Mouse (Mus musculus) MEL (cell line): ENCODE measurements around the gene Hsf4. TPM values are rescaled to one million over a fixed set of nuclear protein-coding genes. Genes with fewer than 3 reads are reported as not detected.

ENCODE experiments used
- DNase-seq: peaks from one replicate; pipeline ENCODE4 v3.0.0; 2011; ENCODE audit warnings: low read depth, low spot score
- H3K27ac ChIP-seq: 2 replicates; pipeline ENCODE4 v1.5.1; 2012; ENCODE audit warnings: low read depth, mild to moderate bottlenecking, control low read depth, low read length, moderate library complexity; ENCODE audit not compliant: control insufficient read depth
- H3K27me3 ChIP-seq, 2 experiments: fragments of 150-350 bp in 1 of 2; sonication (generic) in 1 of 2; 2 replicates each; pipeline ENCODE4 v1.6.1; 2012; ENCODE audit warnings: low read length in 2 of 2, mild to moderate bottlenecking in 2 of 2, improper control_type of control experiment in 1 of 2, moderate library complexity in 1 of 2; ENCODE audit not compliant: insufficient read depth in 2 of 2, control insufficient read depth in 1 of 2
- H3K36me3 ChIP-seq, 2 experiments: 2 replicates each; pipeline ENCODE4 v1.6.1; 2012 to 2014; ENCODE audit warnings: low read length in 2 of 2, improper control_type of control experiment in 1 of 2, inconsistent platforms in 1 of 2, mild to moderate bottlenecking in 1 of 2; ENCODE audit not compliant: insufficient read depth in 2 of 2, control insufficient read depth in 1 of 2
- H3K4me1 ChIP-seq, 2 experiments: fragments of 150-350 bp in 1 of 2; sonication (generic) in 1 of 2; 2 replicates each; pipeline ENCODE4 v1.6.1; 2012; ENCODE audit warnings: low read length in 2 of 2, improper control_type of control experiment in 1 of 2, mild to moderate bottlenecking in 1 of 2; ENCODE audit not compliant: insufficient read depth in 2 of 2, control insufficient read depth in 1 of 2
- H3K4me3 ChIP-seq, 2 experiments: fragments of 150-350 bp in 1 of 2; sonication (generic) in 1 of 2; 2 replicates each; pipeline ENCODE4 v1.5.1; 2012; ENCODE audit warnings: low read depth in 2 of 2, low read length in 2 of 2, mild to moderate bottlenecking in 2 of 2, moderate library complexity in 2 of 2, control low read depth in 1 of 2, improper control_type of control experiment in 1 of 2; ENCODE audit not compliant: control insufficient read depth in 1 of 2, insufficient read depth in 1 of 2
- H3K79me2 ChIP-seq: 2 replicates; pipeline ENCODE4 v1.6.1; 2012; ENCODE audit warnings: mild to moderate bottlenecking, low read length, moderate library complexity; ENCODE audit not compliant: control insufficient read depth, poor library complexity, insufficient read depth
- H3K9ac ChIP-seq: 2 replicates; pipeline ENCODE4 v1.6.1; 2012; ENCODE audit warnings: low read depth, mild to moderate bottlenecking, control low read depth, low read length, moderate library complexity; ENCODE audit not compliant: control insufficient read depth, poor library complexity, severe bottlenecking
- H3K9me3 ChIP-seq: fragments of 150-350 bp; sonication (generic); replicated peaks from 2 replicates; pipeline ENCODE4 v1.6.1; 2012; ENCODE audit warnings: mild to moderate bottlenecking, low read length, improper control_type of control experiment, moderate library complexity; ENCODE audit not compliant: insufficient read depth
- BHLHE40 ChIP-seq: IDR thresholded peaks from 2 replicates; pipeline ENCODE4 v1.6.1; 2012; ENCODE audit warnings: low read depth, mild to moderate bottlenecking, inconsistent platforms, low read length, improper control_type of control experiment, borderline replicate concordance
- CHD1 ChIP-seq: IDR thresholded peaks from 2 replicates; pipeline ENCODE4 v1.6.1; 2012; ENCODE audit warnings: low read depth, mild to moderate bottlenecking, inconsistent platforms, low read length, improper control_type of control experiment
- CHD2 ChIP-seq: IDR thresholded peaks from 2 replicates; pipeline ENCODE4 v1.6.1; 2011; ENCODE audit warnings: low read length, improper control_type of control experiment
- CTCF ChIP-seq, 3 experiments: IDR thresholded peaks in 2 of 3; conservative IDR thresholded peaks in 1 of 3; 2 replicates each; pipeline ENCODE4 v1.5.1; 2011 to 2012; ENCODE audit warnings: low read length in 3 of 3, low read depth in 2 of 3, mild to moderate bottlenecking in 2 of 3, improper control_type of control experiment in 1 of 3, inconsistent platforms in 1 of 3, mixed read lengths in 1 of 3, moderate library complexity in 1 of 3; ENCODE audit not compliant: control insufficient read depth in 1 of 3, insufficient read depth in 1 of 3, poor library complexity in 1 of 3, severe bottlenecking in 1 of 3
- E2F4 ChIP-seq: IDR thresholded peaks from 2 replicates; pipeline ENCODE4 v1.6.1; 2011; ENCODE audit warnings: low read depth, low read length, improper control_type of control experiment, borderline replicate concordance
- ELF1 ChIP-seq: IDR thresholded peaks from 2 replicates; pipeline ENCODE4 v1.6.1; 2014; ENCODE audit warnings: low read depth, mild to moderate bottlenecking, inconsistent platforms, low read length, improper control_type of control experiment, moderate library complexity
- EP300 ChIP-seq, 2 experiments: IDR thresholded peaks; 2 replicates each; pipeline ENCODE4 v1.6.1; 2011; ENCODE audit warnings: improper control_type of control experiment in 2 of 2, low read length in 2 of 2, low read depth in 1 of 2, mild to moderate bottlenecking in 1 of 2
- GABPA ChIP-seq: IDR thresholded peaks from 2 replicates; pipeline ENCODE4 v1.6.1; 2012; ENCODE audit warnings: low read depth, mild to moderate bottlenecking, inconsistent platforms, low read length, improper control_type of control experiment, moderate library complexity
- HCFC1 ChIP-seq: IDR thresholded peaks from 2 replicates; pipeline ENCODE4 v1.6.1; 2012; ENCODE audit warnings: low read depth, mild to moderate bottlenecking, inconsistent platforms, low read length, improper control_type of control experiment, moderate library complexity
- JUND ChIP-seq: IDR thresholded peaks from 2 replicates; pipeline ENCODE4 v1.6.1; 2011; ENCODE audit warnings: low read depth, mild to moderate bottlenecking, improper control_type of control experiment, low read length
- KAT2A ChIP-seq: conservative IDR thresholded peaks from 2 replicates; pipeline ENCODE4 v1.6.1; 2012; ENCODE audit warnings: low read depth, low read length, improper control_type of control experiment, inconsistent platforms
- MAFK ChIP-seq: IDR thresholded peaks from 2 replicates; pipeline ENCODE4 v1.6.1; 2011; ENCODE audit warnings: low read depth, mild to moderate bottlenecking, low read length, improper control_type of control experiment, borderline replicate concordance
- MAX ChIP-seq: IDR thresholded peaks from 2 replicates; pipeline ENCODE4 v1.6.1; 2011; ENCODE audit warnings: low read length, improper control_type of control experiment
- MAZ ChIP-seq: IDR thresholded peaks from 2 replicates; pipeline ENCODE4 v1.6.1; 2012; ENCODE audit warnings: low read depth, mild to moderate bottlenecking, inconsistent platforms, low read length, improper control_type of control experiment
- MEF2A ChIP-seq: IDR thresholded peaks from 2 replicates; pipeline ENCODE4 v1.6.1; 2014; ENCODE audit warnings: low read depth, mild to moderate bottlenecking, inconsistent platforms, low read length, improper control_type of control experiment; ENCODE audit not compliant: poor library complexity, insufficient replicate concordance, severe bottlenecking; ENCODE audit errors: extremely low read depth
- MXI1 ChIP-seq: IDR thresholded peaks from 2 replicates; pipeline ENCODE4 v1.6.1; 2011; ENCODE audit warnings: mild to moderate bottlenecking, low read depth, low read length, improper control_type of control experiment
- MYB ChIP-seq: IDR thresholded peaks from 2 replicates; pipeline ENCODE4 v1.6.1; 2011; ENCODE audit warnings: mild to moderate bottlenecking, low read depth, low read length, improper control_type of control experiment
- NRF1 ChIP-seq: IDR thresholded peaks from 2 replicates; pipeline ENCODE4 v1.6.1; 2014; ENCODE audit warnings: low read depth, mild to moderate bottlenecking, inconsistent platforms, low read length, improper control_type of control experiment, moderate library complexity; ENCODE audit not compliant: poor library complexity, insufficient read depth, severe bottlenecking
- POLR2A ChIP-seq, 2 experiments: IDR thresholded peaks; 2 replicates each; pipeline ENCODE4 v1.6.1; 2011 to 2012; ENCODE audit warnings: low read length in 2 of 2, mild to moderate bottlenecking in 2 of 2, control low read depth in 1 of 2, improper control_type of control experiment in 1 of 2, low read depth in 1 of 2, moderate library complexity in 1 of 2; ENCODE audit not compliant: control insufficient read depth in 1 of 2, insufficient read depth in 1 of 2, poor library complexity in 1 of 2
- POLR2AphosphoS2 ChIP-seq: IDR thresholded peaks from 2 replicates; pipeline ENCODE4 v1.6.1; 2011; ENCODE audit warnings: low read length, improper control_type of control experiment
- POLR2AphosphoS5 ChIP-seq: IDR thresholded peaks from 2 replicates; pipeline ENCODE4 v1.6.1; 2012; ENCODE audit warnings: low read depth, borderline replicate concordance, mild to moderate bottlenecking, inconsistent platforms, low read length, moderate library complexity, mixed read lengths
- RAD21 ChIP-seq: IDR thresholded peaks from 2 replicates; pipeline ENCODE4 v1.6.1; 2011; ENCODE audit warnings: mild to moderate bottlenecking, low read depth, low read length, improper control_type of control experiment
- RCOR1 ChIP-seq: IDR thresholded peaks from 2 replicates; pipeline ENCODE4 v1.6.1; 2012; ENCODE audit warnings: low read depth, mild to moderate bottlenecking, inconsistent platforms, low read length, improper control_type of control experiment
- SIN3A ChIP-seq: IDR thresholded peaks from 2 replicates; pipeline ENCODE4 v1.6.1; 2012; ENCODE audit warnings: low read length, improper control_type of control experiment, inconsistent platforms
- SMC3 ChIP-seq: IDR thresholded peaks from 2 replicates; pipeline ENCODE4 v1.6.1; 2011; ENCODE audit warnings: low read depth, low read length, improper control_type of control experiment
- TAL1 ChIP-seq: IDR thresholded peaks from 2 replicates; pipeline ENCODE4 v1.6.1; 2012; ENCODE audit warnings: mild to moderate bottlenecking, inconsistent platforms, low read length, moderate library complexity, mixed read lengths
- TBP ChIP-seq: IDR thresholded peaks from 2 replicates; pipeline ENCODE4 v1.8.0; 2011; ENCODE audit warnings: low read depth, low read length, improper control_type of control experiment
- TCF12 ChIP-seq: IDR thresholded peaks from 2 replicates; pipeline ENCODE4 v1.6.1; 2014; ENCODE audit warnings: low read depth, mild to moderate bottlenecking, inconsistent platforms, low read length, improper control_type of control experiment, moderate library complexity
- UBTF ChIP-seq: IDR thresholded peaks from 2 replicates; pipeline ENCODE4 v1.6.1; 2012; ENCODE audit warnings: low read depth, mild to moderate bottlenecking, inconsistent platforms, low read length, improper control_type of control experiment, moderate library complexity, borderline replicate concordance; ENCODE audit not compliant: insufficient read depth
- USF1 ChIP-seq: IDR thresholded peaks from 2 replicates; pipeline ENCODE4 v1.6.1; 2014; ENCODE audit warnings: low read depth, mild to moderate bottlenecking, inconsistent platforms, low read length, improper control_type of control experiment, moderate library complexity
- USF2 ChIP-seq, 2 experiments: IDR thresholded peaks; 2 replicates each; pipeline ENCODE4 v1.6.1; 2011 to 2012; ENCODE audit warnings: improper control_type of control experiment in 2 of 2, low read length in 2 of 2, borderline replicate concordance in 1 of 2, inconsistent platforms in 1 of 2, low read depth in 1 of 2, mild to moderate bottlenecking in 1 of 2; ENCODE audit not compliant: insufficient read depth in 1 of 2
- ZC3H11A ChIP-seq: IDR thresholded peaks from 2 replicates; pipeline ENCODE4 v1.6.1; 2012; ENCODE audit warnings: low read depth, mild to moderate bottlenecking, inconsistent platforms, low read length, improper control_type of control experiment
- ZKSCAN1 ChIP-seq: IDR thresholded peaks from 2 replicates; pipeline ENCODE4 v1.6.1; 2012; ENCODE audit warnings: low read depth, mild to moderate bottlenecking, inconsistent platforms, low read length, improper control_type of control experiment, moderate library complexity
- ZMIZ1 ChIP-seq: IDR thresholded peaks from 2 replicates; pipeline ENCODE4 v1.6.1; 2012; ENCODE audit warnings: low read depth, mild to moderate bottlenecking, inconsistent platforms, low read length, improper control_type of control experiment, moderate library complexity
- ZNF384 ChIP-seq: IDR thresholded peaks from 2 replicates; pipeline ENCODE4 v1.6.1; 2012; ENCODE audit warnings: low read depth, mild to moderate bottlenecking, inconsistent platforms, low read length, improper control_type of control experiment
- polyA plus RNA-seq, 2 experiments: library from polyadenylated mRNA; stranded (reverse) in 1 of 2; unstranded in 1 of 2; fragments of >175 nt in 1 of 2; fragments of >200 nt in 1 of 2; gene quantifications; 2 replicates each; pipeline versions ENCODE4 v1.2.1 to v1.2.4; 2012; ENCODE audit warnings: low replicate concordance in 2 of 2, low read depth in 1 of 2; ENCODE audit not compliant: insufficient read length in 2 of 2, insufficient read depth in 1 of 2, missing spikeins in 1 of 2
- total RNA-seq: library from RNA; depleted of rRNA; stranded (reverse); fragments of 300-350 nt; gene quantifications from 2 replicates; pipeline ENCODE4 v1.2.3, GENCODE M21; 2012

Gene Hsf4
- total and polyA plus RNA-seq, 3 experiments = 1.7 to 7.1 TPM; not detected in 1

GRCm38 (mm10) chr8:105288958-105289732 lies 19.5 kb downstream of the Hsf4 start:
- DNase-seq = peak; percentile 99
- Histone ChIP-seq H3K4me1 (peaks cover 4 to 13% of the 10 kb centered on the region in 2 experiments; a peak in 3 of 4 replicates), H3K9me3 (no peaks in the 10 kb centered on the region), H3K4me3 (peak overlapping the region; percentile 74 to 86), H3K27me3 (no peaks in the 10 kb centered on the region), H3K79me2 (peaks cover 3% of the 10 kb centered on the region), H3K9ac (peak overlapping the region; percentile 76), H3K27ac (peak overlapping the region; percentile 82), H3K36me3 (no peaks in the 10 kb centered on the region; a peak in 1 of 4 replicates)
- no peak for TF ChIP-seq RAD21
- TF ChIP-seq KAT2A = no peak; the same call in 1 of the 2 replicates
- peak; percentile 67 for TF ChIP-seq NRF1
- TF ChIP-seq USF1 = peak; percentile 51
- no peak for TF ChIP-seq RCOR1
- peak; percentile 78 for TF ChIP-seq SIN3A
- 0 out of 6 replicates have a peak, but pooled peaks of 1 of the 3 experiments have one; percentile 7 for TF ChIP-seq CTCF (IDR thresholded peaks at IDR 0.05 in 2 of 3, conservative IDR thresholded peaks at IDR 0.05 in 1 of 3; ENCODE audit: control insufficient read depth in 1 of 3, insufficient read depth in 1 of 3, low read depth in 2 of 3, low read length in 3 of 3, poor library complexity in 1 of 3, severe bottlenecking in 1 of 3)
- TF ChIP-seq MAZ = no peak; the same call in 1 of the 2 replicates
- TF ChIP-seq E2F4 = 0 out of 2 replicates have a peak, but pooled peaks have one; percentile 15
- no peak for TF ChIP-seq USF2 (IDR thresholded peaks at IDR 0.05; ENCODE audit: borderline replicate concordance in 1 of 2, insufficient read depth in 1 of 2, low read depth in 1 of 2, low read length in 2 of 2)
- TF ChIP-seq JUND = no peak
- TF ChIP-seq POLR2AphosphoS5 = no peak
- no peak for TF ChIP-seq ZC3H11A
- no peak for TF ChIP-seq SMC3
- peak; percentile 68 for TF ChIP-seq TCF12
- 0 out of 2 replicates have a peak, but pooled peaks have one; percentile 6 for TF ChIP-seq CHD2
- no peak for TF ChIP-seq MYB
- no peak for TF ChIP-seq CHD1
- TF ChIP-seq ZKSCAN1 = no peak
- no peak for TF ChIP-seq ZNF384
- peak; percentile 79 for TF ChIP-seq POLR2AphosphoS2
- no peak for TF ChIP-seq MAFK
- no peak for TF ChIP-seq MEF2A
- TF ChIP-seq POLR2A (IDR thresholded peaks at IDR 0.05; ENCODE audit: control insufficient read depth in 1 of 2, insufficient read depth in 1 of 2, low read depth in 1 of 2, low read length in 2 of 2, poor library complexity in 1 of 2) = peak; percentile 81 to 88
- no peak for TF ChIP-seq UBTF
- peak; percentile 25; the same call in 1 of the 2 replicates for TF ChIP-seq MAX
- TF ChIP-seq BHLHE40 = peak; percentile 34; the same call in 1 of the 2 replicates
- TF ChIP-seq ZMIZ1 = peak; percentile 75
- TF ChIP-seq EP300 (IDR thresholded peaks at IDR 0.05; ENCODE audit: low read depth in 1 of 2, low read length in 2 of 2) = no peak
- no peak for TF ChIP-seq GABPA
- TF ChIP-seq TAL1 = no peak
- peak; percentile 67 for TF ChIP-seq MXI1
- peak; percentile 95 for TF ChIP-seq TBP
- TF ChIP-seq HCFC1 = peak; percentile 67
- peak; percentile 75 for TF ChIP-seq ELF1
